Mouse (Mus musculus) intestine, postnatal 0 days (tissue): ENCODE measurements at regions not wholly inside any gene's neighbourhood (a gene's known extent, or its start where the extent isn't known, plus 50 kb on each side); places are given as distances from the start of the nearest gene placed in this dataset.
A peak's percentile ranks its signal among the peaks of the same experiment; 100 is the strongest.

ENCODE experiments used
- ATAC-seq: fragments of 200-750 bp; cut with Nextera tagmentation; 2 replicates; pipeline ENCODE4 v1.8.0; 2017; ENCODE audit warnings: mild to moderate bottlenecking, moderate TSS enrichment, moderate library complexity
- H3K27ac ChIP-seq: fragments of 300-500 bp; sonication (generic); 2 replicates; pipeline ENCODE4 v1.5.1; 2014; ENCODE audit warnings: mild to moderate bottlenecking, low read depth, low read length, moderate library complexity
- H3K27me3 ChIP-seq: fragments of 300-500 bp; sonication (generic); replicated peaks from 2 replicates; pipeline ENCODE4 v1.6.1; 2014; ENCODE audit warnings: low read length, mixed read lengths; ENCODE audit not compliant: control insufficient read depth, insufficient read depth
- H3K36me3 ChIP-seq: fragments of 300-500 bp; sonication (generic); 2 replicates; pipeline ENCODE4 v1.6.1; 2014; ENCODE audit warnings: mild to moderate bottlenecking, moderate library complexity; ENCODE audit not compliant: control insufficient read depth, insufficient read depth
- H3K4me1 ChIP-seq: fragments of 300-500 bp; sonication (generic); replicated peaks from 2 replicates; pipeline ENCODE4 v1.6.1; 2014; ENCODE audit warnings: antibody characterized with exemption, low read length, mixed read lengths; ENCODE audit not compliant: control insufficient read depth, insufficient read depth
- H3K4me2 ChIP-seq: fragments of 300-500 bp; sonication (generic); replicated peaks from 2 replicates; pipeline ENCODE4 v1.6.1; 2014; ENCODE audit warnings: low read depth, mild to moderate bottlenecking, moderate library complexity
- H3K4me3 ChIP-seq: fragments of 300-500 bp; sonication (generic); 2 replicates; pipeline ENCODE4 v1.5.1; 2014; ENCODE audit warnings: low read depth, low read length
- H3K9ac ChIP-seq: fragments of 300-500 bp; sonication (generic); 2 replicates; pipeline ENCODE4 v1.6.1; 2014; ENCODE audit warnings: mild to moderate bottlenecking, low read depth, low read length
- H3K9me3 ChIP-seq: fragments of 300-500 bp; sonication (generic); 2 replicates; pipeline ENCODE4 v1.6.1; 2016; ENCODE audit warnings: mixed run types; ENCODE audit not compliant: control insufficient read depth
- CTCF ChIP-seq: sonication (generic); IDR thresholded peaks from 2 replicates; pipeline ENCODE4 v1.5.1; 2016; ENCODE audit warnings: low read depth, mild to moderate bottlenecking, control low read depth, antibody characterized with exemption, moderate library complexity
- WGBS: fragments of 180-500 bp; shearing (Covaris S2); extraction: QIAGEN DNeasy Blood & Tissue Kit; methylation state at CpG from one replicate; pipeline ENCODE4 v1.1.7; 2014; 5-methylcytosine and 5-hydroxymethylcytosine counted together

DNA sequence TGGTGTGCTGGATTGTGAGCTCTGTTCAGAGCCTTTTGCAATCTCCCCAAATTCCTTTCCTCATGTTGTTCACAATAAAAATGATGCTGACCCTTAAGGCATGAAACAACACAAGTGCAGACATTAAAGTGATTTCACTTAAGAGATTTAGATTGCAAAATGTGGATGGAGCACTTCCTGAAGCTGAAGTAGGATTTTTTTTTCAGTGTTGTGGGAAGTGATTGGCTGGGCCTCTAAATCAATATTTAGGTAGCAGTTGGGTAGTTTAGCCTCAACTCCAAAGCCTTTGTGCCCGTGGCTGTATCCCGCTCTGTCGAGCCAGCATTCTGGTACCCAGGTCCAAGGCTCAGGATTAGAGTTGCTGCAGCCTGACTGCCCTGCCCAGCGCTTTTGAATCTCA is 133.0 kb downstream of the Zfp706 start:
- Histone ChIP-seq H3K27me3 (no peaks in the 10 kb centered on the region), H3K27ac (no peak overlapping the region), H3K4me1 (peaks cover 19% of the 10 kb centered on the region; the same call in 1 of the 2 replicates), H3K4me3 (no peak overlapping the region), H3K36me3 (no peaks in the 10 kb centered on the region), H3K4me2 (no peak overlapping the region), H3K9ac (no peak overlapping the region), H3K9me3 (no peaks in the 10 kb centered on the region)
- WGBS: 65% methylated on average over 4 of the region's 4 CpGs
- no peak for TF ChIP-seq CTCF
- ATAC-seq: no peak

GRCm38 (mm10) chr15:36873884-36874243 is 133.7 kb downstream of the Zfp706 start:
- Histone ChIP-seq H3K27ac (no peak overlapping the region; the same call in 1 of the 2 replicates), H3K9ac (no peak overlapping the region), H3K4me1 (peaks cover 14% of the 10 kb centered on the region; the same call in 1 of the 2 replicates), H3K27me3 (no peaks in the 10 kb centered on the region), H3K36me3 (no peaks in the 10 kb centered on the region), H3K4me2 (no peak overlapping the region), H3K9me3 (no peaks in the 10 kb centered on the region), H3K4me3 (no peak overlapping the region)
- no peak for ATAC-seq
- TF ChIP-seq CTCF: no peak
- 47% methylated on average over 5 of the region's 5 CpGs for WGBS

DNA sequence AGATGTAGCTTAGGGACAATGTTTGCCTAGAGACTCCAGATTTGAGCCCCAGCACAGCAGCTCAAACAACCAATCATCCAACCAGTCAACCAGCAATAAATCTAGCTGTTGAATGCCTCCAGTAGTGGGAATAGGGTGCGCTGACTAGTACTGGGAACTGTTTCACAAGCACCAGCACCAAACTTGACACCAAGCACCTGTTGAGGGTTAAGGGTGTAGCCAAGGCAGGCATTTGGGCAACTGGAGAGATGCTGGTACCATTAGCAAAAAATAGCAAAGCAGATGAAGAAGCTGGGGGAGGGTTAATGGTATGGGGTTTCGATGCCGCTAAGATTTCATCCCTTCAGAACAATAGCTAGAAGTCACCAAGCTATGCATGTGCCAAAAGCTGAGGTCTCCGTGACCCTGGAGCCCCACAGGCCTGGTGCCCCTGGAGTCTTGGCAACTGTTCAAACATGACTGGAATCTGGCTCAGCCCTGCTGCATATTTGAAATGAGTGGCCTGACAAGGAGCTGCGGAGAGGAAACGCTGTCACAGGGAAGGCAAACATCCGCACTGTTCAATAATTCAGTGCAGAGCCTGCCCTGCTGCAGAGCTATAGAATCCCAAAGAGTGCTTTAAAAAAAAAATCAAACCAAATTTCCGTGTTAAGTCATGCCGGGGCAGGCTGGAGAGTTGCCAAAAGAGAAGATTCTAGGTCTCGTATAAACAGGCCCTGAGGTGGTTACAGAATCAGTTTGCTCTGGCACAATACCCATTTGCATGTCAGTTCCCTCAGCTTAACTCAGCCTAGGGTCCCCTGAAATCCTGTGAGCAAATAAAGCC is 134.3 kb downstream of the Zfp706 start:
- 20% methylated on average over 10 of the region's 10 CpGs for WGBS
- no peak for TF ChIP-seq CTCF
- Histone ChIP-seq H3K9me3 (no peaks in the 10 kb centered on the region), H3K4me1 (peaks cover 14% of the 10 kb centered on the region; the same call in 1 of the 2 replicates), H3K4me3 (no peak overlapping the region), H3K9ac (no peak overlapping the region), H3K4me2 (peak overlapping the region; percentile 10; the same call in 1 of the 2 replicates), H3K36me3 (no peaks in the 10 kb centered on the region), H3K27ac (no peak overlapping the region; the same call in 1 of the 2 replicates), H3K27me3 (no peaks in the 10 kb centered on the region)
- ATAC-seq: no peak

- Histone ChIP-seq H3K9me3 (no peaks in the 10 kb centered on the region), H3K36me3 (no peaks in the 10 kb centered on the region), H3K27me3 (no peaks in the 10 kb centered on the region), H3K4me3 (no peak overlapping the region), H3K9ac (no peak overlapping the region), H3K4me1 (peaks cover 14% of the 10 kb centered on the region; the same call in 1 of the 2 replicates), H3K27ac (no peak overlapping the region), H3K4me2 (no peak overlapping the region)
- 54% methylated on average over 2 of the region's 2 CpGs for WGBS
- TF ChIP-seq CTCF: no peak
- ATAC-seq: no peak
Measured at GRCm38 (mm10) chr15:36872566-36872965, 135.0 kb downstream of the Zfp706 start.

- no peaks in the 10 kb centered on the region for H3K36me3 ChIP-seq
- peaks cover 10% of the 10 kb centered on the region; the same call in 1 of the 2 replicates for H3K4me1 ChIP-seq
- H3K9me3 ChIP-seq: no peaks in the 10 kb centered on the region
- no peak overlapping the region for H3K4me3 ChIP-seq
- no peak for TF ChIP-seq CTCF
- WGBS: 84% methylated on average over 7 of the region's 7 CpGs
- no peaks in the 10 kb centered on the region for H3K27me3 ChIP-seq
- H3K4me2 ChIP-seq: no peak overlapping the region
- H3K9ac ChIP-seq: no peak overlapping the region
- ATAC-seq: no peak
- H3K27ac ChIP-seq: no peak overlapping the region
Measured at GRCm38 (mm10) chr15:36870717-36871116, 136.9 kb downstream of the Zfp706 start.

- H3K4me2 ChIP-seq: no peak overlapping the region
Measured at GRCm38 (mm10) chr15:36870094-36870493, 137.5 kb downstream of the Zfp706 start.

More at GRCm38 (mm10) chr15:36870094-36870493, 137.5 kb downstream of the Zfp706 start:
- Histone ChIP-seq H3K4me1 (peaks cover 10% of the 10 kb centered on the region; the same call in 1 of the 2 replicates), H3K9ac (no peak overlapping the region), H3K27ac (no peak overlapping the region), H3K36me3 (no peaks in the 10 kb centered on the region), H3K27me3 (no peaks in the 10 kb centered on the region), H3K4me3 (no peak overlapping the region), H3K9me3 (no peaks in the 10 kb centered on the region)
- no peak for ATAC-seq
- TF ChIP-seq CTCF: no peak
- WGBS: 94% methylated on average over 9 of the region's 9 CpGs
